Mouse (Mus musculus): ENCODE measurements around the gene Pax2. TPM values are rescaled to one million over a fixed set of nuclear protein-coding genes. Genes with fewer than 3 reads are reported as not detected.

Pax2 gene
- total RNA-seq, 4 experiments from 2014 or later, result not detected

DNA sequence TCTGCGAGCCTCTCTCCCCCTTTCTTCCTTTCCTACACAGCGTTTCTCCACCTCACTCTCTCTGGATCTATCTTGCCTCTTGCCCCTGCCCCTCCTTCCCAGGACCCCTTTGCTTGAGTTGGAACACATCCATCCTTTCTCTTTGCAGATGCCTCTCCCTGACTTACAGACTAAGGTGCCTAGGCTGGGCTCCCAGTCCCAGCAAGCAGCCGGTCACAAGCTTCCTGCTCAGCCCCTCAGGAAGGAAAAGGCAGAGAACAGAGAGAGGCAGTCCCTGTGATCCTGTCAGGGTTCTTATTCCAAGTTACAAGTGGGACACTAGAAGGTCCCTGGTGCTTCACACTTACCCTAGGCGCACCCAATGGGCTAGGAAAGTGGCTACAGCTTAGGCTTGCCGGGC lies 7.6 kb upstream of the Pax2 start:
- no peak for DNase-seq (ENCODE audit: low spot score)

DNA sequence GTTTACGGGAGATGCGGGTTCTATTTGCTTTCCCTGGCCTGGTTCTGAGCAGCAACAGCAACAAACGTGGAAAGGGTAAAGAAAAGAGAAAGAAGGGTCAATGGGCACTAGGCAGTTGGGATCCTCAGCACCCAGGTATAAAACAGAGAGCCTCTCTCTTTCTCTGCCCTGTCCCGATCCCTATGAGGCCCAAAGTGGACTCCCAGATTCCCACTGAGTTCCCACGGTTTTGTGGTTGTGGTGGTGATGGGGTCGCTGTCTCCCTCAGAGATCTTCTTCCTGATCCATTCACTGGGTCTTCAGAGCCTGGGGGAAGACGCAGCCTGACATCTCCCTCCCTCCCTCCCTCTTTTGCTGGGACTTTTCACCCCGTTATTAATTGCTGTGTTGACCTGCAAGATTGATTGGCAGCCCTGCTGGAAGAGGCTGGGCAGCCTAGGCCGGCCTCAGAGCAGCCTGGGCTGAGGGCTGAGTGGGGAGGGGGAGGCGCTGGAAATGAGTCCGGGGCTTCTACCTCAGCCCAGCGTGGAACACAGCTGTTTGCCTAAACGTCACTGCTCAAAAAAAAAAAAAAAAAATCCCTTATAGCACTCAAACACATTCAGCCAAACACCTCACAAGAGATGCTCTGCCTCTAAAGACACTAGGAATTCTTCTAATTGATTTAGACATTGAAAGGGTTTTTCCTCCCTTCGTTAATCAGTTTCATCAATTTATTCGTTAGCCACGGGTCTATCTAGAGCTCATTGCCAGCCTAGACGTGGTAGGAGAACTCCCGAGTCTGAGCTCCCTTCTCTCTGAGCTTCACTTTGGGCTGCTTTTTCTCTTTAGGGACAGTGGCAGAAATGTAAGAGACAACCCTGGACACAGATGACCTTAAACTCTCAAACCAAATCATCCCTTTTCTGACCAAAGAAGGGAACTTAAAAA lies 6.5 kb upstream of the Pax2 start:
- DNase-seq (ENCODE audit: low spot score), result no peak

DNA sequence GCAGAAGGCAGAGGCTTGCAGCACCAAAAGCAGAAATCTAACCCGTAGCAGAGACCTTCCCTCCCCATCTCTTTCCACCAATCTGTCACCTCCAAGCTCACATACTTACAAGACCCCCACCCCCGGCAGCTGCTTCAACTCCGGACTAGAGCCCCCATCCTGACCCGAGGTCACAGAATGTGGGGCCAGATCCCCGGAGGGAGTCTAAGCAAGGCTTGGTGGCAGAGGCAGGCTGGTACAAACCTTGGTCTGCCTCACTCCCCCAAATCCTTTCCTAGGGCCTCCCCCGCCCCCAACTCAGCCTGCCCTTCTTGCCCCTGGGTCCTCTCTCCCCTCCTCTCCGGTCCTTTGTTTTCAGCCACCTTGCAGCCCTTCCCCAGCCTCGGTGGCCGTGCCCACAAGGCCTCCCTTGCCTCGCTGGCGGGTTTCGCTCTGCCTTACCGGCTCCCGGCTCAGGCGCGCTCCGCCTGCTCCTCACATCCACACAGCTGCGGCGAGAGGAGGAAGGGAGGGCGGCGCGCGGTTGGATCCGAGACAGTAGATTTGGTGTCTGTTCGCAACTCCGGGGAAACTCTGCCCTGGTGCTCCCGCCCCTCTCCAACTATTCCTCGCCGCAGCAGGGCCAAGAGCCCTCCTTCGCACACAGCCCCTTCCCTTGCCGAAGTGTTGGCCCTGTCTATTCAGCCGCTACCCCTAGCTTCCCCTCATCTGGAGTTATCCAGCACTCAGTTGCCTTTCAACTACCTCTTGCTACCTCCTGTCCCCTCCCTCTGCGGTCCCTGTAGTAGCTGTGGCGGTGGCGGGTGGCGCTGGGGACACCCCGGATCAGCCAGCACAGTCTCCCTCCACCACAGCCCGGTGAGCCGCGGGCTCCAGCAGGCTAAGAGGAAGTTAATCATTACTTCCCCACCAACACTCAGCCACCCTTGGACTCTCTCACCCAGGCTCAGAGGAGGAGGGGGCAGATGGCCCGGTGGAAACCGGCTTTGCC lies 5.5 kb upstream of the Pax2 start:
- no peak for DNase-seq (ENCODE audit: low spot score)

DNA sequence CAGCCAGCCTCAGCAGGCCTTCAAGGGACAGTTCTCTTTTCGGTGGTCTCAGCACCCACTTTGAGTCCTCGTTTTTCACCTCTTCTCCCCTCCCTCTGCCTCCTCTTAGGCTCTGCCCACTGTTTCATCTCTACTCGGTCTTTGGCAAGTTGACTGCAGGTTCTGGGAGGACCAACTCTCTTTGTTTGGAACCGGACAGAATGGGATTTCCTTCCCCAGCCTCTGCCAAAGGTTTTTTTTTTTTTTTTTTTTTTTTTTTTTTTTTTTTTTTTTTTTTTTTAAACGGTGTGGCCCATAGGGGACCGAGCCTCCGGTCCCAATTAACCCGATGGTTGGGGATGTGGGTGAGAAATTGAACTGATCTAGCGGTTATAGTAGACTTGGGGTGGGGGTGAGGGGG lies 4.8 kb upstream of the Pax2 start:
- DNase-seq (ENCODE audit: low spot score), result no peak

DNA sequence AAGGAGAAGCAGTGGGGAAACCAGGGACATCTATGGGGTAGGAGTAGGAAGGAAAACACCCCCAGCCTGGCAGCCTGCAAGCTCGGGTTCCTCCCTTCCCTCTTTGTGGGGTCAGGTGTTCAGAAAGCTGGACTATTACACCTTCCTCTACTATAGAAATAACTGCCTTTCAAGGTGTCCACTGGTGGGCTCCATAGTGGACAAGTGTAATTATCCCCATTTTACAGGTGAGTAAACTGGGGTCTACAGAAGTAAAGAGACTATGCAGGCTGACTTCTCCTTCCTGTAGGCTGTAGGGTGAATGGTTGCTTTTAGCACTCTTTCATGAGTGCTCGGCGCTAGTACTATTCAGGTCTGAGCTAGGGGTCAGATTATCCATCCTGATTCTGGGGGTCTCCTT lies 4.3 kb upstream of the Pax2 start:
- no peak for DNase-seq (ENCODE audit: low spot score)

DNA sequence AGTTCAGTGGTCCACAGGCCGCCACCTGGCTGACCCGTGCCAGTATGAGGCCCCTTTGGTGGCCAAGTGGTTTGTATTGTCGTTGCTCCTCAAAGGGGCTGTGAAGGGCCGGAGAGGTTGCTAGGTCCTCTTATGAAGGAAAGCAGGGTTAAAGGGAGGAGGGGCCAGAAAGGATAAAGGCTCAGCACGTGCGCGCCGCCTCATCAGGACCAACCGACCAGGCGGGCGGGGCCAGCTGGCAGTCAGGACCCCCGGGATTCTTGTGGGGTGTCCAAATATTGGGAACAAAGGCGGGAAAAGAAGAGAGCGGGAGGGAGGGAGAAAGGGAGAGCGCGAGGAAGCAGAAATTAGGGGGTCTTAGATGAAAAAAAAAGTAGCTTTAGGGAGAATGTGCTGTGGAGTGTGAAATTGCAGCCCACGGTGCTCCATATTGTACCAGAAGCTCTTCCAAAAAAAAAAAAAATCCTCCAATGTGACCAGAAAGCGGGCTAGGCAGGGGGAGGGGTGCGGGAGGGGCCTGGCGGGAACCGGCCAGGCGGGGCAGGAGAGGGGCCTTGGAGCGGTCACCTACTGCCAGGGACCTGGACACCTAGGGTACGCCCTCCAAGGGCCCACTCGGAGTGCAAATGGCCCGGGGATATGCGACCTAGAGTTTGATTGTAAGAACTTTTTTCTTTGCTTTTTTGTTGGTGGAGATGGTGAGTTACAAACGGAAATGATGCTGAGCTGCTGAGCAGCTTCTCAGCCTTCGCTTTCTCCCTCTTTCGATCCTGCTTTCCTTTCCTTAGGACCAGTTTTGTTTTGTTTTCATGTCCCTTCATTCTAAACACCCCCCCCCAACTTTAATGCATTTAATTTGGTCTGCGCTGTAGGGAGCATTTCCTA lies 3.5 kb upstream of the Pax2 start:
- DNase-seq (ENCODE audit: low spot score), result no peak

DNA sequence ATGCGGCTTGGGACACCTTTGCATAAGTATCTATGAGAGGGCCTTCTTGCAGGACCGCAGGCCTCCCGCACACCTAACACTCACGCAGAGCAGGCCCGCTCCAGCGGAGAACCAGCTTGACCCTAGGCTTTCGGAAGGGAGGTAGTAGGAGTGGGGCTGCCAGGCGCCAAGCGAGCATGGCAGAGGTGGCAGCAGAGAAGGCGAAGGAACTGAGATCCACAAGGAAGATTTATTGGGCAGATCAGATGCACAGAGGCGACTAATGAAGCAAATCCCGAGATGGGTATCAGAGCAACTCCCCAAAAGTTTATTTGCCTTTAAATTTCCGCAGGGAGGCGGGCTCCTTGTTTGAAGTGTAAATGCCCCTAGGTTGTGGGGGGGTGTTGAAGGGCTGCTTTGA lies 2.5 kb upstream of the Pax2 start:
- DNase-seq (ENCODE audit: low spot score), result no peak

DNA sequence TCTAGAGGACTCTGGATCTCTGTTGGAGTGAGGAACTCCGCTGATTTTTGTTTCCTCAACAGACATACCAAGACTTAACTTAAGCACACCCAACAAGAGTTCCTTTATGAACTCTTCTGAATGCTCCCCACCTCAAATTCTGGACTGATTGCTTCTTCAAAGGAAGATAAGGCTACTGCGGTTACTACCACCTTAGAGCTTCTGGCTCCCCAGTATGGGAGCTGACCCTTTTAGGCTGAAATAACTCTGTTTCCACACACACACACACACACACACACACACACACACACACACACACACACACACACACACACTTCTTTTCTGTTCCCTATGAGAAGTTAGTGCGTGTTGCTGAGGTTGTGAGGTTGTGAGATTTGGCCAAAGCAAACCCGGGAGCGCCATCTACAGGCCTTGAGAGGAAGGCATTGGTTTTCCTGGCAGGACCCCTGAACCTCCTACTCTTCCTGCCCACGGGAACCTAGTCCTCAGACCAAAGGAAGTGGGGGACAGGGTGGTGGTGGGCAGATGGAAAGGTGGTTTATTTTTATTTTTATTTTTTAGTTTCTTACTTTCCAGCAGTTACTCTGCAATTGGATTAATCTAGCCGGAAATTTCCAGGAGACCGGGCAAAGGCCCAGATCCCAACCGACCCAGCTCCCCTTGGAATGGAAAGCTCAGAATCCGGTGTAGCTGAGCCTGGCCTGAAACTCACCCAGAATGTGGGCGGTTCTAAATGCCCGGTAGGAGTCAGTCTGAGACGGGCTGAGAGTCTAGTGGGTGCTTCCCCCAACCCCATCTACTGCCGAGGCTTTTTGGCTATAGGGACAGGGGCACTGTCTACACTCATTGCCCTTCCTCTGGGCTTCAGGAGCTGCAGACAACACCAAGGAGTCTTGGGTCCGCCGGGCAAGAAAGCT lies 1.1 kb upstream of the Pax2 start:
- peak; percentile 23 for DNase-seq (ENCODE audit: low spot score)

DNA sequence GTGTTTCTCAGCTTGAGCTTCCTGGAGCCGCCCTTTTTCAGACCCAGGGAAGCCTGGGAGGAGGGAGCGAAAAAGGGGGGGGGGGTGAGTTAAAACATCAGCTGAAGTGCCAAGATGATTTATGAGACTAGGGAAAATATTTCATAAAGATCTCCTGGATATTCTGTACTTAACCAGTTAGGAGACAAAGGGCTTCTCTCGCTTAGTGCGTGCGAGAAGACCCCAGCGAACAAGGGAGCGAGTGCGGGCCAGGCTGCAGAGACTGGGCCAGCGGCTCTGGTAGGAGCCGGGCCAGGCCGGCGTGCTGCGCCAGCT lies 510 bp upstream of the Pax2 start:
- no peak for DNase-seq (ENCODE audit: low spot score)

DNA sequence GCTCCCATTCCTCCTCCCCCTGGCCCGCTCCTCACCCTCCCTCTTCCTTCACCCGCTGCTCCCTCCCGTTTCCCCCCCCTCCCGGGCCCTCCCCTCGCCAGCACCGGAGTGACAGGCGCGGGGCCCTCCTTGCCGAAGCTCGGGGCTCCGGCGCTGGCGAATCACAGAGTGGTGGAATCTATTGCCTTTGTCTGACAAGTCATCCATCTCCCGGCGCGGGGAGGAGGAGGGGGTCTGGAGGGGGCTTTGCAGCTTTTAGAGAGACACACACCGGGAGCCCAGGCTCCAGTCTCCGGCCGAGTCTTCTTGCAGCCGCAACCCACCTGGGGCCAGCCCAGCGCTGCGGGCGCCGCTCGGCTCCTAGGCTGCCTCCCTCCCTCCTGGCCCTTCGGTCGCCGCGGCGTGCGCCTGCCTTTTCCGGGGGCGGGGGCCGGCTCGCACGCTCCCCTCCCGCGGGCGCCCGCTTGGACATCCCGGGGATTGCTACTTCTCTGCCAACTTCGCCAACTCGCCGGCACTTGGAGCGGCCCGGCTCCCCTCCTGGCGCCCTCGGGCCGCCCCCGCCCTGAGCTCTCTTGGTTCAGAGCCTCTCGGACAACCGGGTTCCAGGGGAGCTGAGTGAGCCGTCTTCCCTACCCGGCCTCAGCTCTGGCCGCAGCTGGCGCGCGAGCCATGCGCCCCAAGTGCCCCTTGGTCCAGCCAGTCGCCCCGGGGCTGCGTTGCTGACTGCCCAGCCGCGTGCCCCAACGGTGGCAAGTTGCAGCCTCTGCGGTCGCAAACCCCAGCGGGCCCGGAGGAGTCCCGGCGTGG lies 781 bp downstream of the Pax2 start:
- no peak for DNase-seq (ENCODE audit: low spot score)

DNA sequence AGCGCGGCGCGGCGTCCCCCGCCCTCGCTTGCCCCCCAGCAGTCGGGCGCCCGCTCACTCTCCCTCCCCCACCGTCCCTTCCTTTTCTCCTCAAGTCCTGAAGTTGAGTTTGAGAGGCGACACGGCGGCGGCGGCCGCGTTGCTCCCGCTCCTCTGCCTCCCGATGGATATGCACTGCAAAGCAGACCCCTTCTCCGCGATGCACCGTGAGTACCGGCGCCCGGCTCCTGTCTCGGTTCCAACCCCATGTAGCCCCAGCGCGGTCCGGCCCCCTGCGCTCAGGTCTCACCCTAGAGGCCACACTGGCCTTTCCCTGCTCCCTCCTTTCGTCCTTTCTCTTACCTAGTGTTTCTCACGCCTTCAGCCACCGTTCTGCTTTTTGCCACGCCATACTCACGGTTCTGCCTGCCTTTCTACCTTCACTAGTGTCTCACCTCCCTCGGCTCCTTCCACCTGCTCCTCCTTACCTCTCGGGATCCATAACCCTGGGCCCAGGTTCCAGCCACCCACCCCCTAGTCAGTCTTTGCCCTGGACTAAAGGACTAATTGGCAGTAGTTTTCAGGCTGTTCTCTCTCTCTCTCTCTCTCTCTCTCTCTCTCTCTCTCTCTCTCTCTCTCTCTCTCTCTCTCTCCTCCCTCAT lies 1.5 kb downstream of the Pax2 start:
- no peak for DNase-seq (ENCODE audit: low spot score)

DNA sequence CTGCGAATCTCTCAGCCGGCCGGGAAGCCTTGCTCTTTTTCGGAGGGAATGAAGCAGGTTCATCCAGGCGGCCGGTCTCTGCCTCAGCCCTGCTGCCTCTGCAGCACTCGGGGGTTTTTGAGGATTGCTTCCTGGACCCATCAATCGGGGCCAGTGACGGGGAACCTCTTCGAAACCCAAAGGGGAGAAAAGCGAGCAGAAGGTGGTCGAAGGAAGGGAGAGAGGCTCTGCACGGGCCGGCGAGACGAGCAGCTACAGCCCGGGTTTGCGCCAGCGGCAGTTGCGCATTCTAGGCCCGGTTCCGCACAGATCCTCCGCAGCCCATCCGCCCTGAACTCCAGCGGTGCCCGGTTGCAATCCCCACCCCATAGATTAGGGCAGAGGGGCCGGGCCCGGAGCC lies 3.0 kb downstream of the Pax2 start:
- no peak for DNase-seq (ENCODE audit: low spot score)

DNA sequence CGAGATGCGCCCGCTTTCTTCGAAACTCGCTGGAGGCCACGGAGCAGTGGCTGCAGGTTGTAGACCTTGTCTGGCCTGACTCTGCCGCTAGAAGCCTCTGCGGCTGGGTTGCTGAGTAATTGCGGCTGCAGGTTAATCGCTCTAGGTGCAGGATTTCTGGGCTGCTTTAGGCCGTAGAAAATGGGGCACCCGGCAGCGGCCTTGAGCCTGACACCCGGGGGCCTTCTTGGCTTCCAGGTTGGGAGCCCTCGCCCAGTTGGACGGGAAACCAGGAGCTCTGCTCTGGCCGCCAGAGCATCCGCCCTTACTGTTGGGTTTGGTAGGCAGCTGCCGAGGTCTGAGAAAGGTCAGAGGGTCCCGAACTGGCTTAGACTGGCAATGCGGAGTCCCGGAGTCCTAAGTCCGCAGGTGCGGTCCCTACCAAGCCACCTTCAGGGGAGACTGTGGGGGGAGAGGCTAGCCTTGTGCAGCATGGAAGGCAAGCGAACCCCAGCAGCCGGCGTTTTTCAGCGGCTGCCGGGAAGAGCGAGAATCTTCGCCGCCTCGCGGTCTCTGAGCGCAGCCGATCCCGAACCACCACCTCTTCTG lies 3.8 kb downstream of the Pax2 start:
- no peak for DNase-seq (ENCODE audit: low spot score)

DNA sequence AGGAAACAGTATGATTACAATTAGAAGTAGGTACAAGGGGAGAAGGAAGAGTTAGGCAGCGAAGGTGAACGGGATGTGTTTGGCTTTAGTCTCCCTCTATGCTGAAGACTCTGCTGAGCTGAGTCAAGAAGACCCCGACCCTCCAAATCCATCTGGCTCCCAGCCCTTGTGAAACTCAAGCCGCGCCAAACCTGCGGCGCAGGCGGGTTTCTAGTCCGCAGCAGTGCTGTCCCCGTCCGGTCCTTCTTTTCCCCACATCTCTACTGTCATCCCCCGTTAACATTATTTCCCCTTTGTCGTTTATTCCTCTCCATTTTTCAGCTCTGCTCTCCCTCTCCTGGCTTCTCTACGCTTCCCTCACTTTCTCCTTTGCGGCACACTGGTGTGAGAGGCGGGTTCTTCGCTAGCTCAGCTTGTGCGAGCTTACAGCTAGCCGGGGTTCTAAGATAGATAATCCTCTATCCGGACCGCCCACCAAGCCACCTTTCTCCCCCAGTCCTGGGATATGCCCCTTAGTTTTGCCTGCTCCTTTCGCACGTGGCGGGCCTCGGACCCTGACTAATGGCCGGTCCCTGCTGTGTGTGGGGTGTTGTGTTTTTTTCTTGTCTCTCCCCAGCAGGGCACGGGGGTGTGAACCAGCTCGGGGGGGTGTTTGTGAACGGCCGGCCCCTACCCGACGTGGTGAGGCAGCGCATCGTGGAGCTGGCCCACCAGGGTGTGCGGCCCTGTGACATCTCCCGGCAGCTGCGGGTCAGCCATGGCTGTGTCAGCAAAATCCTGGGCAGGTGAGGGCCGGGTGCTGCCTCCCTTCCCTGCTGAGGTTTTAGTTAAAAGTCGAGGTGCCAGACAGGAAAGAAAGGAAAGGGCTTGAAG lies 4.7 kb downstream of the Pax2 start:
- DNase-seq (ENCODE audit: low spot score), result no peak

DNA sequence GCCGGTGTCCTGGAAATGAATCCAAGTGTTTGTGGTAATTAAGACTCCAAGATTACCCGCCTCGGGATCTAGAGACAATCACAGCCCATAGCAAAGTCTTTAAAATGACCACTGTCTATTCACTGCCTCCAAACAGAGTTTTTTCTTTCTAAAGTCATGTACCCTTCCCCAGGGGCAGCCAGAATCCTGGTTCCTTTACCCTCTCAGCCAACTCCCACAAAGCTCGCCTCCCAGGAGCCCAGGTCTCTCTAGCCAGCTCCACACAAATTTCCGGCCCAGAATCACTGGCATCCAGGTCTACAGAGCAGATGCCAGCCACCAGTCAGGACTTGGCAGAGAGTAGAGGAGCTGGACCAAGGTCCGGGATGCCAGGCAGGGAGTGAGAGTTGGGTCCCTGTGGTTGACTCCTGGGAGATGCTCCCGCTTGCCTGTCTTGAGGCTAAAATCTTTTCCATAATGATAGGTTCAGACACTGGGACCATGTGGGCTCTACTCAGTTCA lies 6.3 kb downstream of the Pax2 start:
- DNase-seq (ENCODE audit: low spot score), result no peak

DNA sequence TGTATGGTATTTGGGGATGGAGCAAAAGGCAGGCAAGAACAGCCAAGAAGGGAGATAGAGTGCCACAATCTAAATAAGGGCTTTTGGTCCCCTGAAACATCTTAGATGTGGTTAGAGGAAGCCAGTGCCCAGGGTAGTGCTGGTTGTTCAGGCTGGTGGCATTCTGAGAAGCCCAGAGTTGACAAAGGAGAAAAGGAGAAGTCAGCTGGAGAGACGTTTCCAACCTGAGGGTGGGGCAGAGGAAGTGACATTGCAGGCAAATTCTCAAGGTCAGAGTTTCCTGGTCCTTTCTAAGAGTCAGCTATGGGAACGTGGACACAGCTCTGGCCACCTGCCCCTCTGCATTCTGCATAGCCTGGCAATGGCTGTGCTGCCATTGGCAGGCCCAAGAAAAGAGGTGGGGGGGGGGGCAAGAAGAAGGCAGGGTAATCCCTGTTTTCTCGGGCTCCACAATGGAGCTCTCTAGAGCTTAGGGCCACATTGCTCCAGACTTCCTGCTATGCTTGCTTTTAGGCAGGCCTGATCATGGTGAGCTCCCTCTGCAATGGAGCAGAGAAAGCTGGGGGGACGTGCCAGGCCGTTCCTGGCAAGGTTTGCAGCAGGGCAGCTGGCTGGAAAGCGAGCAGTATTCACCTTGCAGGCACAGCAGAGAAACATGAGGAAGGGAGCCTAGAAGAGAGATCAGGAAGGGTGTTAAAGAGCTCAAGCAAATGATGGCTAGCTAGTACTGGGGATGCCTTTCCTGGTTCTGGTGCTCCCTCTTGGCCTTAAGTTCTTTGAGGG lies 14.6 kb downstream of the Pax2 start:
- DNase-seq (ENCODE audit: low spot score), result no peak

DNA sequence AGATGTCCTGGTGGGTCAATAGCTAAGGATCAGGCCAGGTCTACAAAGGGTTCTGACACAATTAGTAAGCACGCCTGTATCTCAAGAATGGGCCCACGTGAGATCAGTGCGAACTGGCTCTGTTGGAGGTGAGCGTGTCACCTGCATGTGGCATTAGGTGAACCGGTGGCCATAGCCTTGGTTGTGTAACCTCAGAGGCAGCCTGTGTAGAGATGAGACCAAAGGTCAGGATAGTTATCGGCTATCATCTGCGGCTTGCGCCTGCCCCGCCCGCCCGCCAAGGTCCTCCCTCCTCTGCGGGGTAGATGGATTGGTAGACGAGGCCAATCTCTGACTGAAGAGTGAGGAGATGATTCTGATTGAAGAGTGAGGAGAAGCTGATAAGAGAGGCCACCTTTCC lies 15.7 kb downstream of the Pax2 start:
- no peak for DNase-seq (ENCODE audit: low spot score)

Data from heart, adult 8-10 months (tissue).